Mouse (Mus musculus): ENCODE data around the gene Golph3. TPM values are rescaled to one million over a fixed set of nuclear protein-coding genes. Genes with fewer than 3 reads are reported as not detected.

Gene Golph3
- total and polyA plus RNA-seq, 3 experiments = 81.1 to 149 (median 99.2) TPM

GRCm38 (mm10) chr15:12349840-12350239 is 28.6 kb downstream of the Golph3 start:
- H3K79me2 ChIP-seq (ENCODE audit: control insufficient read depth, insufficient read depth, low read length, poor library complexity) = peaks cover 6% of the 10 kb centered on the region
- no peaks in the 10 kb centered on the region for H3K4me1 ChIP-seq (ENCODE audit: control insufficient read depth in 1 of 2, insufficient read depth in 2 of 2, low read length in 2 of 2)
- no peak overlapping the region for H3K27ac ChIP-seq (ENCODE audit: control insufficient read depth, low read depth, low read length)
- H3K9me3 ChIP-seq (replicated peaks; ENCODE audit: insufficient read depth, low read length) = no peaks in the 10 kb centered on the region
- TF ChIP-seq ETS1 (IDR thresholded peaks at IDR 0.05; ENCODE audit: low read depth, low read length) (no peak), RAD21 (IDR thresholded peaks at IDR 0.05; ENCODE audit: low read depth, low read length) (no peak), JUND (IDR thresholded peaks at IDR 0.05; ENCODE audit: low read depth, low read length) (no peak), TBP (IDR thresholded peaks at IDR 0.05; ENCODE audit: low read depth, low read length) (no peak), NRF1 (IDR thresholded peaks at IDR 0.05; ENCODE audit: insufficient read depth, low read depth, low read length, poor library complexity, severe bottlenecking) (no peak), POLR2AphosphoS2 (IDR thresholded peaks at IDR 0.05; ENCODE audit: low read length) (no peak), NELFE (IDR thresholded peaks at IDR 0.05; ENCODE audit: low read depth, low read length) (no peak), MYC (IDR thresholded peaks at IDR 0.05; ENCODE audit: low read depth, low read length) (no peak), ZC3H11A (IDR thresholded peaks at IDR 0.05; ENCODE audit: low read depth, low read length) (no peak), ZNF384 (IDR thresholded peaks at IDR 0.05; ENCODE audit: low read depth, low read length) (no peak), KAT2A (conservative IDR thresholded peaks at IDR 0.05; ENCODE audit: low read depth, low read length) (no peak), POLR2A (IDR thresholded peaks at IDR 0.05; ENCODE audit: control insufficient read depth in 1 of 2, insufficient read depth in 1 of 2, low read depth in 1 of 2, low read length in 2 of 2, poor library complexity in 1 of 2) (no peak), USF2 (IDR thresholded peaks at IDR 0.05; ENCODE audit: borderline replicate concordance in 1 of 2, insufficient read depth in 1 of 2, low read depth in 1 of 2, low read length in 2 of 2) (no peak), MAFK (IDR thresholded peaks at IDR 0.05; ENCODE audit: borderline replicate concordance, low read depth, low read length) (no peak), CTCF (IDR thresholded peaks at IDR 0.05 in 2 of 3, conservative IDR thresholded peaks at IDR 0.05 in 1 of 3; ENCODE audit: control insufficient read depth in 1 of 3, insufficient read depth in 1 of 3, low read depth in 2 of 3, low read length in 3 of 3, poor library complexity in 1 of 3, severe bottlenecking in 1 of 3) (no peak), TCF12 (IDR thresholded peaks at IDR 0.05; ENCODE audit: low read depth, low read length) (no peak), CHD1 (IDR thresholded peaks at IDR 0.05; ENCODE audit: low read depth, low read length) (no peak), UBTF (IDR thresholded peaks at IDR 0.05; ENCODE audit: borderline replicate concordance, insufficient read depth, low read depth, low read length) (no peak), E2F4 (IDR thresholded peaks at IDR 0.05; ENCODE audit: borderline replicate concordance, low read depth, low read length) (no peak), CHD2 (IDR thresholded peaks at IDR 0.05; ENCODE audit: low read length) (no peak)
- no peaks in the 10 kb centered on the region for H3K27me3 ChIP-seq (ENCODE audit: control insufficient read depth in 1 of 2, insufficient read depth in 2 of 2, low read length in 2 of 2)
- peaks cover 0 to 42% of the 10 kb centered on the region in 2 experiments; a peak in 3 of 4 replicates for H3K36me3 ChIP-seq (ENCODE audit: control insufficient read depth in 1 of 2, insufficient read depth in 2 of 2, low read length in 2 of 2)
- no peak overlapping the region for H3K4me3 ChIP-seq (ENCODE audit: control insufficient read depth in 1 of 2, insufficient read depth in 1 of 2, low read depth in 2 of 2, low read length in 2 of 2)
- DNase-seq (ENCODE audit: low read depth, low spot score) = no peak
- no peak overlapping the region for H3K9ac ChIP-seq (ENCODE audit: control insufficient read depth, low read depth, low read length, poor library complexity, severe bottlenecking)

- TF ChIP-seq ZMIZ1 (IDR thresholded peaks at IDR 0.05; ENCODE audit: low read depth, low read length) = no peak
- TF ChIP-seq TBP (IDR thresholded peaks at IDR 0.05; ENCODE audit: low read depth, low read length) = no peak
- no peak for TF ChIP-seq MYC (IDR thresholded peaks at IDR 0.05; ENCODE audit: low read depth, low read length)
- no peak for TF ChIP-seq GABPA (IDR thresholded peaks at IDR 0.05; ENCODE audit: low read depth, low read length)
- TF ChIP-seq ZNF384 (IDR thresholded peaks at IDR 0.05; ENCODE audit: low read depth, low read length) = no peak
- TF ChIP-seq CHD2 (IDR thresholded peaks at IDR 0.05; ENCODE audit: low read length) = no peak
- Histone ChIP-seq H3K4me3 (ENCODE audit: control insufficient read depth in 1 of 2, insufficient read depth in 1 of 2, low read depth in 2 of 2, low read length in 2 of 2) (no peak overlapping the region), H3K79me2 (ENCODE audit: control insufficient read depth, insufficient read depth, low read length, poor library complexity) (peaks cover 5% of the 10 kb centered on the region; the same call in 1 of the 2 replicates), H3K4me1 (ENCODE audit: control insufficient read depth in 1 of 2, insufficient read depth in 2 of 2, low read length in 2 of 2) (no peaks in the 10 kb centered on the region), H3K27ac (ENCODE audit: control insufficient read depth, low read depth, low read length) (no peak overlapping the region), H3K9me3 (replicated peaks; ENCODE audit: insufficient read depth, low read length) (no peaks in the 10 kb centered on the region), H3K27me3 (ENCODE audit: control insufficient read depth in 1 of 2, insufficient read depth in 2 of 2, low read length in 2 of 2) (no peaks in the 10 kb centered on the region), H3K36me3 (ENCODE audit: control insufficient read depth in 1 of 2, insufficient read depth in 2 of 2, low read length in 2 of 2) (peaks cover 0 to 39% of the 10 kb centered on the region in 2 experiments; a peak in 3 of 4 replicates), H3K9ac (ENCODE audit: control insufficient read depth, low read depth, low read length, poor library complexity, severe bottlenecking) (no peak overlapping the region)
- no peak for DNase-seq (ENCODE audit: low read depth, low spot score)
Observed at GRCm38 (mm10) chr15:12351470-12351869, 30.2 kb downstream of the Golph3 start.

All from MEL (cell line).